Mouse (Mus musculus): ENCODE measurements around the gene Tom1l2.
A peak's percentile ranks its signal among the peaks of the same experiment; 100 is the strongest.

Tom1l2 gene

GRCm38 (mm10) chr11:60230512-60230911, 122.2 kb downstream of the Tom1l2 start:
- DNase-seq (ENCODE audit: low spot score), result no peak

- no peak for DNase-seq (ENCODE audit: low spot score)
Observed at GRCm38 (mm10) chr11:60229821-60230220, 122.9 kb downstream of the Tom1l2 start.

GRCm38 (mm10) chr11:60228525-60228924, 124.2 kb downstream of the Tom1l2 start:
- DNase-seq (ENCODE audit: low spot score), result no peak

GRCm38 (mm10) chr11:60225874-60226273, 126.8 kb downstream of the Tom1l2 start:
- no peak for DNase-seq (ENCODE audit: low spot score)

- no peak for DNase-seq (ENCODE audit: low spot score)
Observed at GRCm38 (mm10) chr11:60224676-60225075, 128.0 kb downstream of the Tom1l2 start.

- peak; percentile 79 for DNase-seq (ENCODE audit: low spot score)
Observed at GRCm38 (mm10) chr11:60222469-60223236, 130.1 kb downstream of the Tom1l2 start, which contains the start of gene Srebf1. Gene Srebf1 (minus strand): TSS chr11:60222581.

GRCm38 (mm10) chr11:60222085-60222468, 130.6 kb downstream of the Tom1l2 start:
- DNase-seq (ENCODE audit: low spot score), result no peak

- DNase-seq (ENCODE audit: low spot score), result no peak
Observed at GRCm38 (mm10) chr11:60221425-60221824, 131.3 kb downstream of the Tom1l2 start.

- DNase-seq (ENCODE audit: low spot score), result peak; percentile 79
Observed at GRCm38 (mm10) chr11:60220291-60220804, 132.4 kb downstream of the Tom1l2 start.

- DNase-seq (ENCODE audit: low spot score), result no peak
Observed at GRCm38 (mm10) chr11:60219609-60220008, 133.1 kb downstream of the Tom1l2 start.

- no peak for DNase-seq (ENCODE audit: low spot score)
Observed at GRCm38 (mm10) chr11:60217467-60217866, 135.2 kb downstream of the Tom1l2 start.

- DNase-seq (ENCODE audit: low spot score), result no peak
Observed at GRCm38 (mm10) chr11:60216671-60217070, 136.0 kb downstream of the Tom1l2 start.

- no peak for DNase-seq (ENCODE audit: low spot score)
Observed at GRCm38 (mm10) chr11:60213266-60213665, 139.4 kb downstream of the Tom1l2 start.

GRCm38 (mm10) chr11:60211761-60212160, 140.9 kb downstream of the Tom1l2 start:
- DNase-seq (ENCODE audit: low spot score), result no peak

- DNase-seq (ENCODE audit: low spot score), result no peak
Observed at GRCm38 (mm10) chr11:60211152-60211551, 141.6 kb downstream of the Tom1l2 start.

GRCm38 (mm10) chr11:60210305-60210724, 142.4 kb downstream of the Tom1l2 start:
- DNase-seq (ENCODE audit: low spot score), result peak; percentile 86

GRCm38 (mm10) chr11:60209933-60210249, 142.8 kb downstream of the Tom1l2 start:
- no peak for DNase-seq (ENCODE audit: low spot score)

GRCm38 (mm10) chr11:60209217-60209932, 143.3 kb downstream of the Tom1l2 start:
- DNase-seq (ENCODE audit: low spot score), result peak; percentile 75

GRCm38 (mm10) chr11:60208712-60209111, 144.0 kb downstream of the Tom1l2 start:
- no peak for DNase-seq (ENCODE audit: low spot score)

GRCm38 (mm10) chr11:60208201-60208600, 144.5 kb downstream of the Tom1l2 start:
- DNase-seq (ENCODE audit: low spot score), result no peak

GRCm38 (mm10) chr11:60206207-60206606, 146.5 kb downstream of the Tom1l2 start:
- DNase-seq (ENCODE audit: low spot score), result no peak

- DNase-seq (ENCODE audit: low spot score), result no peak
Observed at GRCm38 (mm10) chr11:60205026-60205425, 147.7 kb downstream of the Tom1l2 start.

Measured in left cerebral cortex, adult 11 months (tissue).